Mouse (Mus musculus) G1E-ER4 (cell line): ENCODE measurements around the gene Fzr1. TPM values are rescaled to one million over a fixed set of nuclear protein-coding genes. Genes with fewer than 3 reads are reported as not detected.

Experiments used
- GATA1 ChIP-seq: IDR thresholded peaks from one replicate; pipeline ENCODE4 v1.8.0; 2012; ENCODE audit warnings: low read length, inconsistent platforms
- polyA plus RNA-seq: library from polyadenylated mRNA; stranded (reverse); fragments of >175 nt; gene quantifications from 2 replicates; pipeline ENCODE4 v1.2.3, GENCODE M21; 2012

Gene Fzr1
- 99.0 and 111 TPM in 2 replicates for polyA plus RNA-seq

GRCm38 (mm10) chr10:81377793-81378552 is at the start of gene Fzr1:
TSS of gene Fzr1 (minus strand) at chr10:81378516.
- TF ChIP-seq GATA1, result no peak

DNA sequence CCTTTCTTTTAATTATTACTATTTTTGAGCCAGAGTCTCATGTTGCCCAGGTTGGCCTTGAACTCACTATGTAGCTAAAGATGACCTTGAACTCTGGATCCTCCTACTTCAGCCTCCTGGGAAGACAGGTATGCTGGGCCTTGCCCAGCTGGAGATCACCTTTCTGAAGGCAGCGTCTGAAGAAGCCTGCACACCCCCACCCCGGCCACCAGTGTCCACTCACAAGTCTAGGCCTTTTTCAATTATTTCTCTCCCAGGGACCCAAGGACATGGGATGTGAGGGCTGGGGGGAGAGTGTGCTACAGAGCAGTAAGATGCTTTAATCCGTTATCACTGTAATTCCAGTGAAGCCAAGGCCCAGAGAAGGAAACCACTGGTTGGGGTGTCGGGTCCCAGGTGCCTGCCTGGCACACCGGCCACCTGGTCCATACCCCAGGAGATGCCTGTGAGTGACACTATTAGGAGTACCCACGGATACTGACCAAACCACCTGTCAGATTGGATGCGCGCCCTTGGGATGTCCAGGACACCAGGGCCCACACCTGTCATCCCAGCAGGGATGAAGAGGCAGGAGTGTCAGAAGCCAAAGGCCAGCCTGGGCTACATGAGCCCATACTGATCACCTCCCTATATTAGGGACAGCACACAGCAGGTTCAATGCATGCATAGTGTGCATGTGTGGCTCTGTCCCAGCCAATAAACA is 49.6 kb upstream of the Fzr1 start:
- TF ChIP-seq GATA1, result no peak

DNA sequence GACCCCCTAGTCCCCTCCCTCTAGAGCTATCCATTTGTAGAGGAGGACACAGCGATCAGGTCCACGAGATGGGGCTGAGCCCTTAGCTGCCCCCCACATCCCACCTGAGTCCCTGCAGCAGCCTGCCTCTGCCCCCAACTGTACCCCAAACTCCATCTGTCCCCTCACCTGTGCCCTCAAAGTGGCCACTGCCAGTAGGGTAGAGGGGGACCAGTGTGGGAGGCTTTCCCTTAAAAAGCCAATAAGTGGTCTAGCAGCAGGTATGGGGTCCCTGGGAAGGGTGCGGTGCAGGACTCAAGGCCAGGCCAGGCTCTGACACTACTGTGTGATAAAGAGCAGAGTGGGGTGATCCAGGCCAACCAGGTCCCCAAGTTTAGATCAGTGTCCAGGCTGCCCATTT is 49.0 kb upstream of the Fzr1 start:
- no peak for TF ChIP-seq GATA1

GRCm38 (mm10) chr10:81426897-81427296 is 48.6 kb upstream of the Fzr1 start:
- no peak for TF ChIP-seq GATA1

DNA sequence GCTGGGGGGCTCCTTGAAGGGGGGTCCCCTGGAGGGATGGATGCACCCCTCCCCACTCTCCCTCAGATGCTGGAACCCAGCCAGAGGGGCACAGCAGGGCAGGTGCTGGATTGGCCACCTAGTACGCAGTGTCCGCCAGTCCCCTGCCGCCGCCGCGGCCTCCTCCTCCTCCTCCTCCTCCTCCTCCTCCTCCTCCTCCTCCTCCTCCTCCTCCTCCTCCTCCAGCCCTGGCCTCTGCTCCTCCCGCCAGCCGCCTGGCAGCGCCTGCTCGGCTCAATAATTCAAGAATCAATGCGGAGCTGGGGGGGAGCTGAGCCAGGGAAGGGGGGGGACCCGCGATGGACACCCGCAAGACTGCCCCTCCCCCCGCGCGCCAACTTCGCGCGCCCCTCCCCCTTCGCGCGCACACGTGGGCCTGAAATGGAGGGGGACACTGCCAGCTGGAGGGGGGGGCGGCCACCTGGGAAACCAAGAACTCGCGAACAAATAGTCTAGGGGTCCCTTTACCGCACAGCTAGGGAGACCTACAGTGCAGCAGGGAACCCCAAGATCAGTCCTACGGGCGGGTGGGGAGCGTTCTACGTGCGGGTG is 47.9 kb upstream of the Fzr1 start:
- TF ChIP-seq GATA1, result no peak

- TF ChIP-seq GATA1, result no peak
Measured at GRCm38 (mm10) chr10:81425236-81425850, 47.0 kb upstream of the Fzr1 start.

DNA sequence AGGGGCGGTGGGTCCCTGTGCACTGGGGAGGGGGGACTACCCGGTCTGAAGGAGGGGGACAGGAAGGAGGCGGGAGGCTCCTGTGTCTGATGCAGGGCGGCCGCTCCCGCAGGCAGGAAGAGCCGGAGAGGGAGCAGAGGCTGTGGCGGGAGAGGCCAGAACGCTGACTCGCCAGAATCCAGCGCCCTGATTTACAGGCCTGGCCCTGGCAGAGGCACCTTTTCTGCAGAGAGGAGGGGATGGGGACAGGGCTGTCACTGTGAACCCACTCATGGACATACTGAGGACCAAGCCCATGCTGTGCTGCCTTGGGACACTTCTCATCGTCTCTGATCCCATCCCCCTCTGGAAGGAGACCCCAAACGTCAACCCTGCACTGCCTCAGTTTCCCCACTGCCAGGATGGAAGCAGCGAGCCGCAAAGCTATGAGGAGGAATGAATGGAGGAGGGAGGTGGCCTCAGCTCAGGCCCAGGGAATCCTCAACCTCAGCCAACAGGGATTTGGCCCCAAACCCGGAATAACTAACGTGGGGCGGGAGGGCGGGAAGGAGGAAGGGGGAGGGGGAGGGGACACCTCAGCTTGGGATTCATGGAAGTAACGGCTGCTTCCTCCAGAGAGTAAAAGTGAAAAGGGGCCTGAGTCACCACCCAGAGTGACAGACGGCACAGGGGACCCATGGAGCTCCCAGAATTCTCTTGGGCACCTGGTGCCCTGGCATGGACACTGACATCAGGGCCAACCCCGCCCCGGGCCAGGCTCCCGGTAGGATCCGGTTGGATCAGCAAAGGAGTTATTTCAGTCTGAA is 46.1 kb upstream of the Fzr1 start:
- TF ChIP-seq GATA1, result no peak

- no peak for TF ChIP-seq GATA1
Measured at GRCm38 (mm10) chr10:81423476-81424245, 45.3 kb upstream of the Fzr1 start.

- no peak for TF ChIP-seq GATA1
Measured at GRCm38 (mm10) chr10:81422661-81423217, 44.4 kb upstream of the Fzr1 start.

GRCm38 (mm10) chr10:81422191-81422590 is 43.9 kb upstream of the Fzr1 start:
- TF ChIP-seq GATA1, result no peak

GRCm38 (mm10) chr10:81421797-81422100 is 43.4 kb upstream of the Fzr1 start:
- TF ChIP-seq GATA1, result no peak

DNA sequence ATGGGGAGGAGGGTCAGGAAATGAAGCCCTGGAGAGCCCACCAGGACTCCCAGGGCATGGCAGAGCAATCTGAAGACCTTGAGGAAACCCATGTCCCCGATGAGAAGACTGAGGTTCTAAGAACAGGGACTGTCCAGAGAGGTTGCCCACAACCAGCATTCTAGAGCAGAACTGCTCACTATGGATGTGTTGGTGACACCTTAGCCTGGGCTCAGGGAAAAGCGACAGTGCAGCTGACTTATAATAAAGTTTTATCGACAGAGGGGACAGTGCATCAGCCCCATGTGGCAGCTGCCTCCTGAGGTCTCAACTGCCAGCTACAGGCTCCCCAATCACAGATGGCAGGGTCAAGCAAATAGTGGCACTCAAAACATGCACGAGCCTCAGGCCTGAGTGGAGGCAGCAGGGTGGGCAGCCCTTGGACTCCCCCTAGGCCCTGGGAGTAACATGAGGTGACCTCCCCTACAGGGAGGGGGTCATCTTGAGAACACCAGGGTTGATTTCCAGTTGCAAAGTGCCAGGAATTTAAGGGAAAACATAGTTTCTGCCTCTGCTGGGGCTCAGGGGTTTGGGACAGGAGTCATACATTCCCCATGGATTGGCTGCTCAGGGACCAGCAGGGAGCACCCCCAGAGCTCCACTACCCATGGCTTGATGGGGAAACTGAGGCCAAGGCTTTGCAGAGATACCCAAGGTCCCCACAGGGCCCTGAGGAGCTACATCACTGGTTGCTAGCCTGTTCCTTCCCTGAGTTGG is 42.9 kb upstream of the Fzr1 start:
- no peak for TF ChIP-seq GATA1

DNA sequence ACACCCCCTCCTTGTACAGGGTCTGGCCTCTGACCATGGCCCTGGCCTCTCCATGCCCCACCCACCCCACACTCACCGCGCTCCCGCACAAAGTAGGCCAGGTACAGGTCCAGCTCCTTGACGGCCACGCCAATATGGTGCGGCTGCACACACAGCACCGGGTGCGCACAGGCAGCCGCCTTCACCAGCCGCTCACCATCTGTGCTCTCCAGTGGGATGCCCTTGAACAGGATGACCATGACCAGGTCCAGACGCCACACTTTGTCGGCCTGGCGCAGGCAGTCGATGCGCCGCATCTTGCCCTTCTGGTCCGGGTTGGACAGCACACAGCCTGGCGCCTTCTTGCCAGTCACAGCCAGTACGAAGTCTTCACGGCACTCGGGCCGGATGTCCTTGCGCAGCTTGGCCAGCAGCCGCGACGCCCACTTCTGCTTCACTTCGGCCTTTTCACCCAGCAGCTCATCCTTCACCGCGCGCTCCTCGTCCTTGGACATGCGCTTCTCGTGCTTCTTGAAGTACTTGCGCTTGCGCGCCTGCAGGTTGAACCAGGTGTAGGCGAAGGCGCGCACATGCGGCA is 42.0 kb upstream of the Fzr1 start:
- TF ChIP-seq GATA1, result no peak
